7 mouse cellular contexts compared by ENCODE assay signal in the genomic region with DNA sequence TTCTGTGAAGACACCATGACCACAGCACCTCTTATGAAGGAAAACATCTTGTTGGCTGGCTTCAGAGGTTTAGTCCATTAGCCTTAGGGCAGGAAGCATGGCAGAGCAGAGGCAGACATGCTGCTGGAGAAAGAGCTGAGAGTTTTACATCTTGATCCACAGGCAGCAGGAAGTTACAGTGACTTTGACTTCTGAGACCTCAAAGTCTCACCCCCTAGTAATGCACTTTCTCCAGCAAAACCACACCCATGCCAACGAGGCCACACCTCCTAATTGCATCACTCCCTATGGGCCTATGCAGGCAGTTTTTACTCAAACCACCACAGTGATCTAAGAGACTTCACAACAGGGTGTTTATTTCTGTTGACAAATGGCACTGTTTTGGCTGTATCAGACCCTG. TPM values are rescaled to one million over a fixed set of nuclear protein-coding genes. Genes with fewer than 3 reads are reported as not detected.
DNase-seq lines count a peak whose midpoint lies in the region; ATAC-seq and TF ChIP-seq lines count a peak whose summit lies in the region.

No protein-coding gene starts in this region.

- TF ChIP-seq EP300 in MEL (IDR thresholded peaks at IDR 0.05; ENCODE audit: low read depth in 1 of 2, low read length in 2 of 2) = no peak

- H3K79me2 ChIP-seq in C2C12 (ENCODE audit: control insufficient read depth, insufficient read depth) (peaks cover 10% of the 10 kb centered on the region), MEL (ENCODE audit: control insufficient read depth, insufficient read depth, low read length, poor library complexity) (no peaks in the 10 kb centered on the region; the same call in 1 of the 2 replicates)

- TF ChIP-seq CTCF in C2C12 (IDR thresholded peaks at IDR 0.05; ENCODE audit: control insufficient read depth, insufficient read depth, insufficient read length) (no peak), MEL (IDR thresholded peaks at IDR 0.05 in 2 of 3, conservative IDR thresholded peaks at IDR 0.05 in 1 of 3; ENCODE audit: control insufficient read depth in 1 of 3, insufficient read depth in 1 of 3, low read depth in 2 of 3, low read length in 3 of 3, poor library complexity in 1 of 3, severe bottlenecking in 1 of 3) (no peak)

- H3ac ChIP-seq in C2C12 (ENCODE audit: control insufficient read depth, insufficient read length, low read depth) = no peak overlapping the region

- H3K4me2 ChIP-seq in intestine, embryonic 14.5 days (ENCODE audit: low read length) = no peak overlapping the region
- H3K4me2 ChIP-seq in neural tube, embryonic 15.5 days = no peak overlapping the region

- peak; percentile 93 for DNase-seq in MEL (ENCODE audit: low read depth, low spot score)
- no peak for DNase-seq in intestine, embryonic 14.5 days (ENCODE audit: low spot score)
- no peak for DNase-seq in frontal cortex, postnatal 14 days (ENCODE audit: low spot score in 2 of 2)
- no peak for DNase-seq in layer of hippocampus, postnatal 25 days (ENCODE audit: extremely low spot score in 1 of 2, low spot score in 1 of 2)

- no peak for ATAC-seq in intestine, embryonic 14.5 days (replicated peaks; ENCODE audit: low FRiP score, low TSS enrichment, low read depth)
- ATAC-seq in neural tube, embryonic 15.5 days (ENCODE audit: low FRiP score) = no peak

- H3K9me3 ChIP-seq in MEL (replicated peaks; ENCODE audit: insufficient read depth, low read length) = no peaks in the 10 kb centered on the region
- no peaks in the 10 kb centered on the region for H3K9me3 ChIP-seq in intestine, embryonic 14.5 days (ENCODE audit: control insufficient read depth, low read length)
- no peaks in the 10 kb centered on the region for H3K9me3 ChIP-seq in megakaryocyte, embryonic 14.5 days
- no peaks in the 10 kb centered on the region for H3K9me3 ChIP-seq in neural tube, embryonic 15.5 days (replicated peaks)

- TF ChIP-seq POLR2A in MEL (IDR thresholded peaks at IDR 0.05; ENCODE audit: control insufficient read depth in 1 of 2, insufficient read depth in 1 of 2, low read depth in 1 of 2, low read length in 2 of 2, poor library complexity in 1 of 2) = peak in 1 of 2 experiments; percentile 59; a peak in 2 of 4 replicates

- WGBS in intestine, embryonic 14.5 days = 37% methylated on average over 1 of the region's 1 CpGs
- WGBS in neural tube, embryonic 15.5 days = 74% methylated on average over 1 of the region's 1 CpGs

- H3K4me3 ChIP-seq in C2C12 (ENCODE audit: insufficient read depth, poor library complexity, severe bottlenecking) = no peak overlapping the region
- H3K4me3 ChIP-seq in MEL (ENCODE audit: control insufficient read depth in 1 of 2, insufficient read depth in 1 of 2, low read depth in 2 of 2, low read length in 2 of 2) = peak overlapping the region in 1 of 2 experiments; percentile 6; a peak in 1 of 4 replicates
- H3K4me3 ChIP-seq in intestine, embryonic 14.5 days (ENCODE audit: low read depth, low read length) = no peak overlapping the region
- peak overlapping the region; percentile 21 for H3K4me3 ChIP-seq in megakaryocyte, embryonic 14.5 days (replicated peaks)
- no peak overlapping the region for H3K4me3 ChIP-seq in neural tube, embryonic 15.5 days (replicated peaks)

- peak overlapping the region; percentile 54 for H3K9ac ChIP-seq in MEL (ENCODE audit: control insufficient read depth, low read depth, low read length, poor library complexity, severe bottlenecking)
- no peak overlapping the region for H3K9ac ChIP-seq in intestine, embryonic 14.5 days (ENCODE audit: low read length)
- no peak overlapping the region for H3K9ac ChIP-seq in neural tube, embryonic 15.5 days (replicated peaks)

- no peaks in the 10 kb centered on the region for H3K27me3 ChIP-seq in C2C12 (ENCODE audit: control insufficient read depth, insufficient read depth, insufficient read length)
- no peaks in the 10 kb centered on the region for H3K27me3 ChIP-seq in MEL (ENCODE audit: control insufficient read depth in 1 of 2, insufficient read depth in 2 of 2, low read length in 2 of 2)
- no peaks in the 10 kb centered on the region for H3K27me3 ChIP-seq in intestine, embryonic 14.5 days (replicated peaks; ENCODE audit: control insufficient read depth, insufficient read depth, low read length)
- H3K27me3 ChIP-seq in megakaryocyte, embryonic 14.5 days (replicated peaks) = no peaks in the 10 kb centered on the region
- H3K27me3 ChIP-seq in neural tube, embryonic 15.5 days (replicated peaks) = no peaks in the 10 kb centered on the region

- H3K36me3 ChIP-seq in C2C12 (ENCODE audit: control insufficient read depth, insufficient read depth) (peaks cover 12% of the 10 kb centered on the region), MEL (ENCODE audit: control insufficient read depth in 1 of 2, insufficient read depth in 2 of 2, low read length in 2 of 2) (peaks cover 6 to 40% of the 10 kb centered on the region in 2 experiments)
- H3K36me3 ChIP-seq in intestine, embryonic 14.5 days (ENCODE audit: control insufficient read depth, insufficient read depth, low read length) = peaks cover 14% of the 10 kb centered on the region
- H3K36me3 ChIP-seq in megakaryocyte, embryonic 14.5 days (replicated peaks; ENCODE audit: low read length) = peaks cover 55% of the 10 kb centered on the region
- H3K36me3 ChIP-seq in neural tube, embryonic 15.5 days = 0 out of 2 replicates have a peak, but pooled peaks cover 9% of the 10 kb centered on the region

- peak overlapping the region; percentile 93 for H3K27ac ChIP-seq in MEL (ENCODE audit: control insufficient read depth, low read depth, low read length)
- H3K27ac ChIP-seq in intestine, embryonic 14.5 days (ENCODE audit: low read depth) = peak overlapping the region; percentile 47; the same call in 1 of the 2 replicates
- H3K27ac ChIP-seq in neural tube, embryonic 15.5 days (replicated peaks) = no peak overlapping the region

- H3K4me1 ChIP-seq in MEL (ENCODE audit: control insufficient read depth in 1 of 2, insufficient read depth in 2 of 2, low read length in 2 of 2) = peaks cover 12 to 36% of the 10 kb centered on the region in 2 experiments
- peaks cover 32% of the 10 kb centered on the region for H3K4me1 ChIP-seq in intestine, embryonic 14.5 days (replicated peaks; ENCODE audit: control insufficient read depth, insufficient read depth, low read length)
- H3K4me1 ChIP-seq in megakaryocyte, embryonic 14.5 days = peaks cover 80% of the 10 kb centered on the region
- H3K4me1 ChIP-seq in neural tube, embryonic 15.5 days = peaks cover 6% of the 10 kb centered on the region; the same call in 1 of the 2 replicates

- peaks cover 6% of the 10 kb centered on the region for H3K79me3 ChIP-seq in C2C12 (ENCODE audit: low read depth)

- TF ChIP-seq RAD21 in MEL (IDR thresholded peaks at IDR 0.05; ENCODE audit: low read depth, low read length) = no peak

TF ChIP-seq in C2C12, 6 proteins besides CTCF, POLR2A, EP300 and RAD21:
- TF ChIP-seq USF1 (IDR thresholded peaks at IDR 0.05; ENCODE audit: low read depth) (no peak), MYOG (IDR thresholded peaks at IDR 0.05; ENCODE audit: control insufficient read depth, extremely low read depth, insufficient read length) (no peak), CEBPB (IDR thresholded peaks at IDR 0.05; ENCODE audit: low read depth) (peak; percentile 82), MYOD1 (IDR thresholded peaks at IDR 0.05; ENCODE audit: control insufficient read depth, insufficient read length, low read depth) (no peak), MAX (IDR thresholded peaks at IDR 0.05) (peak; percentile 19), FOSL1 (IDR thresholded peaks at IDR 0.05; ENCODE audit: insufficient read depth, low read length, poor library complexity, severe bottlenecking) (no peak)

TF ChIP-seq in MEL, 35 proteins besides CTCF, POLR2A, EP300 and RAD21:
- TF ChIP-seq TCF12 (IDR thresholded peaks at IDR 0.05; ENCODE audit: low read depth, low read length) = 0 out of 2 replicates have a peak, but pooled peaks have one; percentile 20
- peak; percentile 35; the same call in 1 of the 2 replicates for TF ChIP-seq MAX (IDR thresholded peaks at IDR 0.05; ENCODE audit: low read length)
- TF ChIP-seq UBTF (IDR thresholded peaks at IDR 0.05; ENCODE audit: borderline replicate concordance, insufficient read depth, low read depth, low read length) = no peak
- peak; percentile 47 for TF ChIP-seq NELFE (IDR thresholded peaks at IDR 0.05; ENCODE audit: low read depth, low read length)
- TF ChIP-seq TBP (IDR thresholded peaks at IDR 0.05; ENCODE audit: low read depth, low read length) = peak; percentile 84
- peak; percentile 49 for TF ChIP-seq SIN3A (IDR thresholded peaks at IDR 0.05; ENCODE audit: low read length)
- TF ChIP-seq ETS1 (IDR thresholded peaks at IDR 0.05; ENCODE audit: low read depth, low read length) = 0 out of 2 replicates have a peak, but pooled peaks have one; percentile 35
- 0 out of 2 replicates have a peak, but pooled peaks have one; percentile 21 for TF ChIP-seq JUND (IDR thresholded peaks at IDR 0.05; ENCODE audit: low read depth, low read length)
- TF ChIP-seq HCFC1 (IDR thresholded peaks at IDR 0.05; ENCODE audit: low read depth, low read length) = peak; percentile 57; the same call in 1 of the 2 replicates
- no peak for TF ChIP-seq RCOR1 (IDR thresholded peaks at IDR 0.05; ENCODE audit: low read depth, low read length)

RNA-seq across cellular contexts. Expression of a gene that starts 53.1 kb away (rescaled TPM):
- polyA plus RNA-seq in C2C12 (2012; fragmentation: generic; extraction: Trizol) (not detected), MEL (2012; ENCODE audit: insufficient read depth in 1 of 2, insufficient read length in 2 of 2, low read depth in 1 of 2, low replicate concordance in 2 of 2, missing spikeins in 1 of 2) (10 to 100 TPM in 1 of 2 experiments, not detected in 1; 16.1 TPM)
- total RNA-seq in MEL (2012; rRNA removed) = 1.8 and 4.0 TPM in 2 replicates
- 204 and 281 TPM in 2 replicates for polyA plus RNA-seq in intestine, embryonic 14.5 days (2014; fragmentation: Nextera tagmentation; extraction: Ambion mirVana)
- 1.4 and 1.8 TPM in 2 replicates for polyA plus RNA-seq in megakaryocyte, embryonic 14.5 days (2012; ENCODE audit: insufficient read depth, low replicate concordance)
- under 1 TPM in 1 of 2 experiments, not detected in 1; 0.44 TPM for total RNA-seq in layer of hippocampus, postnatal 25 days (2021)
- polyA plus RNA-seq in neural tube, embryonic 15.5 days (2015; fragmentation: Nextera tagmentation; extraction: Ambion mirVana) = 7.3 and 19.9 TPM in 2 replicates
